Mouse (Mus musculus) hindbrain, embryonic 16.5 days (tissue): ENCODE results near the gene Gm16253. TPM values are rescaled to one million over a fixed set of nuclear protein-coding genes. Genes with fewer than 3 reads are reported as not detected.
A peak's percentile ranks its signal among the peaks of the same experiment; 100 is the strongest.

Source experiments
- ATAC-seq: fragments of 200-750 bp; cut with Nextera tagmentation; 2 replicates; pipeline ENCODE4 v1.8.0; 2017; ENCODE audit warnings: moderate TSS enrichment, moderate library complexity
- H3K27ac ChIP-seq: fragments of 300-500 bp; sonication (generic); 2 replicates; pipeline ENCODE4 v1.5.1; 2014; ENCODE audit warnings: low read depth, mild to moderate bottlenecking, control low read depth, low read length, moderate library complexity
- H3K27me3 ChIP-seq: fragments of 300-500 bp; sonication (generic); replicated peaks from 2 replicates; pipeline ENCODE4 v1.6.1; 2014; ENCODE audit warnings: low read length; ENCODE audit not compliant: control insufficient read depth, insufficient read depth
- H3K36me3 ChIP-seq: fragments of 300-500 bp; sonication (generic); 2 replicates; pipeline ENCODE4 v1.6.1; 2014; ENCODE audit warnings: mild to moderate bottlenecking, low read length, moderate library complexity, mixed read lengths; ENCODE audit not compliant: control insufficient read depth, insufficient read depth
- H3K4me1 ChIP-seq: fragments of 300-500 bp; sonication (generic); 2 replicates; pipeline ENCODE4 v1.6.1; 2014; ENCODE audit warnings: low read depth, low read length; ENCODE audit not compliant: control insufficient read depth, insufficient read depth
- H3K4me2 ChIP-seq: fragments of 300-500 bp; sonication (generic); 2 replicates; pipeline ENCODE4 v1.6.1; 2014; ENCODE audit warnings: mild to moderate bottlenecking, low read length, control low read depth, moderate library complexity
- H3K4me3 ChIP-seq: fragments of 300-500 bp; sonication (generic); 2 replicates; pipeline ENCODE4 v1.5.1; 2014; ENCODE audit warnings: mild to moderate bottlenecking, low read length, control low read depth, moderate library complexity
- H3K9ac ChIP-seq: fragments of 300-500 bp; sonication (generic); 2 replicates; pipeline ENCODE4 v1.6.1; 2014; ENCODE audit warnings: low read depth, mild to moderate bottlenecking, control low read depth, low read length, moderate library complexity
- H3K9me3 ChIP-seq: fragments of 300-500 bp; sonication (generic); 2 replicates; pipeline ENCODE4 v1.6.1; 2014; ENCODE audit warnings: mild to moderate bottlenecking, low read length, moderate library complexity; ENCODE audit not compliant: control insufficient read depth
- WGBS: fragments of 180-500 bp; shearing (Covaris S2); extraction: QIAGEN DNeasy Blood & Tissue Kit; methylation state at CpG from one replicate; pipeline ENCODE4 v1.1.7; 2014; 5-methylcytosine and 5-hydroxymethylcytosine counted together
- polyA plus RNA-seq: library from polyadenylated mRNA; unstranded; fragments of >200 nt; fragmentation: Nextera tagmentation; extraction: Ambion mirVana; gene quantifications from 2 replicates; pipeline ENCODE4 v1.2.1, GENCODE M21; 2015

Gene Gm16253
- polyA plus RNA-seq, 1 experiment from 2014 or later: 1.0 TPM

- H3K4me3 ChIP-seq: no peak overlapping the region
- ATAC-seq: no peak
- H3K9me3 ChIP-seq: no peaks in the 10 kb centered on the region
- 92% methylated on average over 4 of the region's 4 CpGs for WGBS
- H3K4me1 ChIP-seq: no peaks in the 10 kb centered on the region
- H3K9ac ChIP-seq: no peak overlapping the region
- H3K27me3 ChIP-seq: no peaks in the 10 kb centered on the region
- peaks cover 34% of the 10 kb centered on the region for H3K36me3 ChIP-seq
- no peak overlapping the region for H3K4me2 ChIP-seq
- H3K27ac ChIP-seq: no peak overlapping the region
Observed at GRCm38 (mm10) chr3:96623201-96623600, 46.4 kb downstream of the Gm16253 start.

- under 1% methylated on average over 48 of the region's 48 CpGs for WGBS
- ATAC-seq: peak; percentile 95
- peaks cover 12% of the 10 kb centered on the region for H3K36me3 ChIP-seq
Observed at GRCm38 (mm10) chr3:96629729-96630600, 53.2 kb downstream of the Gm16253 start, which contains the start of gene Rbm8a. TSS of gene Rbm8a (plus strand) at chr3:96629933.

More at GRCm38 (mm10) chr3:96629729-96630600, 53.2 kb downstream of the Gm16253 start, which contains the start of gene Rbm8a:
- H3K9ac ChIP-seq: peak within 1 kb of the TSS; percentile 76
- H3K4me2 ChIP-seq: peak within 1 kb of the TSS; percentile 93
- H3K27me3 ChIP-seq: no peaks in the 10 kb centered on the region
- no peaks in the 10 kb centered on the region for H3K9me3 ChIP-seq
- H3K4me3 ChIP-seq: peak within 1 kb of the TSS; percentile 73
- H3K27ac ChIP-seq: peak within 1 kb of the TSS; percentile 80
- H3K4me1 ChIP-seq: peaks cover 18% of the 10 kb centered on the region

Other genes starting within 250 kb of the Gm16253 start
- gene BC107364, start 124.7 kb upstream of the Gm16253 start, polyA plus RNA-seq: not detected in 2 replicates
- gene Hfe2, start 51.8 kb upstream of the Gm16253 start, polyA plus RNA-seq: 3.3 and 3.5 TPM in 2 replicates
- 51.0 and 53.6 TPM in 2 replicates for gene Txnip, start 19.0 kb upstream of the Gm16253 start, polyA plus RNA-seq
- 31.0 and 33.3 TPM in 2 replicates for gene Polr3gl, start 17.2 kb downstream of the Gm16253 start, polyA plus RNA-seq
- gene Ankrd34a, start 19.7 kb downstream of the Gm16253 start, polyA plus RNA-seq: 21.5 and 23.9 TPM in 2 replicates
- gene Lix1l, start 24.2 kb downstream of the Gm16253 start, polyA plus RNA-seq: 5.1 and 5.8 TPM in 2 replicates
- gene Rbm8a, start 52.9 kb downstream of the Gm16253 start, polyA plus RNA-seq: 110 and 113 TPM in 2 replicates
- gene Pex11b, start 58.4 kb downstream of the Gm16253 start, polyA plus RNA-seq: 62.4 and 66.2 TPM in 2 replicates
- 0.06 and 0.10 TPM in 2 replicates for gene Gm42957, start 58.5 kb downstream of the Gm16253 start, polyA plus RNA-seq
- 0.85 and 1.1 TPM in 2 replicates for gene Itga10, start 68.6 kb downstream of the Gm16253 start, polyA plus RNA-seq
- gene Ankrd35, start 93.1 kb downstream of the Gm16253 start, polyA plus RNA-seq: 2.5 and 2.8 TPM in 2 replicates
- gene Pias3, start 119.4 kb downstream of the Gm16253 start, polyA plus RNA-seq: 43.4 and 44.3 TPM in 2 replicates
- gene Nudt17, start 131.6 kb downstream of the Gm16253 start, polyA plus RNA-seq: 20.4 and 22.4 TPM in 2 replicates
- 31.4 and 33.7 TPM in 2 replicates for gene Polr3c, start 150.6 kb downstream of the Gm16253 start, polyA plus RNA-seq
- 72.2 and 82.0 TPM in 2 replicates for gene Rnf115, start 150.7 kb downstream of the Gm16253 start, polyA plus RNA-seq